Mouse (Mus musculus): ENCODE measurements around the gene Olfr284. TPM values are rescaled to one million over a fixed set of nuclear protein-coding genes. Genes with fewer than 3 reads are reported as not detected.
A peak's percentile ranks its signal among the peaks of the same experiment; 100 is the strongest.

Gene Olfr284
- not detected for total RNA-seq (2022)

- DNase-seq (ENCODE audit: low spot score): no peak
These were observed at the start of gene Olfr284 for GRCm38 (mm10) chr15:98340887-98341286. Olfr284 (minus strand) TSS chr15:98340987.

DNA sequence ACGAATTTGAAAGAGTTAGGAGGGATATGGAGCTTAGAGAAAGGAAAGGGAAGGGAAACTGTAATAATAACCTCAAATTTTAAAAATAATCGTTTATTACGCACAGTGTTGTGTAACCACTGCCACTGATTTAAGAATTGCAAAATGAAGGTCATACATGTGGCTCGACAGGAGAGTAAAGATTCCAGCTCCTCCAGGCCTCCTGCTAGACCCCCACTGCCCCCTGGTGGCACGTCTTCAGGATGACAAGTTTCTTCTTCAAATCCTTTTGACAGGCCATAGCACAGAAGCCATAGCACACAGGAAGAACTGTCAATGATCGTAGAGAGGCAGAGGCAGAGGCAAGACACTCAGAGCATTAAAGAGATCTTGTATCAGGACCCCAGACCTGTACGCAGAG lies 49.0 kb upstream of the Olfr284 start:
- DNase-seq (ENCODE audit: low spot score): peak; percentile 63

GRCm38 (mm10) chr15:98387621-98388020 lies 46.8 kb upstream of the Olfr284 start:
- no peak for DNase-seq (ENCODE audit: low spot score)

DNA sequence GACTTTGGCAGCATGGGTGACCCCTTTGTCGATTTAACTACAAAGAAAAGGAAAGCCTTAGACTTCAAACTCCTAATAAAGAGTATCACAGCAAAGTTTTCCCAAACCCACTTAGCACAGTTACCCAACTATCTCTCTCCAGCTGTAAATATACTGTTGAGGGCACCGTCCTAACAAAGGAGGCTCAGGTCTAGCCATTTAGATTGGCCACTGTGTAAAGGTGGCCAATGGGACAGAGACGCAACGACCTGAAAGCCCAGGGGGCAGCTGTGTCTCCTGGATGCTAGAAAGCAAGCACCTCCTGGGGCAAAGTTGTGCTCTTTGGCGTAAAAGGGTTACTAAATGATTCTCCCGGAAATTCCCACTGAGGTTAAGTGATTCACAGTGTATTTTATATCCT lies 40.1 kb upstream of the Olfr284 start, which contains the start of gene Olfr283:
TSS of gene Olfr283 (minus strand) at position 101 of the 400 bp plus-strand sequence.
- DNase-seq (ENCODE audit: low spot score): no peak

DNA sequence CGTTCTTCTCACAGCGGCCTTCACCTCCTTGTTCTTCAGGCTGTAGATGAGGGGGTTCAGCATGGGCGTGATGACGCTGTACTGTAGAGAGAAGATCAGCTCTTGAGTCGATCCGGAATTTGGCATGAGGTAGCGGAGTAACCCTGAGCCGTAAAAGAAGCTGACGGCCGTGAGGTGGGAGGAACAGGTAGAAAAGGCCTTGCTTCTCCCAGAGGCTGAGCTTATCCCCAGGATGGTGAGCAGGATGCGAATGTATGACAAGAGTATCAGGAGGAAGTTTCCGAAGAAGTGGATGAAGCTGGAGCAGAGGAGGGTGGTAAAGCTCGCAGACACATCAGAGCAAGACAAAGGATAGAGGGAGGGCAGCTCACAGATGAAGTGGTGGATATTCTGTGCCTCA lies 37.4 kb upstream of the Olfr284 start:
- DNase-seq (ENCODE audit: low spot score): no peak

DNA sequence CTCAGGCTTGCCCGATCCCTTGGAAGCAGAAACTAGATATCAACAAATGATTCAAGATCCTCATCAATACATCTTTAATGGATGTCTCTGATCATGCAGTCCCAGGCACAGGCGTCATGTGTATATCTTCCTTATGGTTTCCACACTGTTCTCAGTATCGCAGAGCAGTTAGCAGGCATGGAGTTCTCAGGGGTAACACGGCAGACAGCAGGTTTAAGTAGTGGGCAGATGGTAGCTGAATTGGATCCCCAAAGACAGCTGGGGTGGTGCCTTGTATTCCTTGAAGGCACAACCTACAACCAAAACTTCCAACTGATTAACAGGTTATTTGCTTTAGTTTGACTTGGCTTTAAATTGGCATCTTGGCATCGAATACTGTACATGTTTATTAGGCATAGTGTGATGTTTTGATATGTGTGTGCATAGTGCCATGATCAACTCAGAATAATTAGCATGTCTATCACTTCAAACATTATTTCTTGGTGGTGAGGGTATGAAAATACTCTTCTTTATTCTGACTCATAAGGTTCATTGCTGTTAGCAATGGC lies 23.5 kb downstream of the Olfr284 start, which contains the start of gene Olfr285:
TSS of gene Olfr285 (minus strand) at position 177 of the 548 bp plus-strand sequence.
- DNase-seq (ENCODE audit: low spot score): no peak

DNA sequence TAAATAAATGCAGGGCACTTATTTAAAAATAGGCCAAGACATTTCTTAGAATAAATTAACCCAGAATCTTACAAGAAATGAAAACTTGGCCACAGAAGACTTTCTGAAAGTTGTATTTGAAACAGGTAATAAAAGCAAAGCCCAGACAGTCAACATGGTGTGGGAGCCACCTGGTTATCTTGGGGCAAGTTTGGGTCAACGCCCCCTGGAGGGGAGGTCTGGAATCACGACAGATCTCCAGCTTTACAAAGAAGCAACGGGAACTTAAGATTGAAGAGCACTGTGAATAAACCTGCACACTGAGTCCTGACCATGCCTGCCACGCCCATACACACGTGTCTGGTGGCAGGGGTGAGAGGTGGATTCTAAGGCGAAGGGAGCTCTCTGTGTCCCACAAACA lies 25.1 kb downstream of the Olfr284 start:
- no peak for DNase-seq (ENCODE audit: low spot score)

- DNase-seq (ENCODE audit: low spot score): no peak
These were observed 44.9 kb downstream of the Olfr284 start, which contains the start of gene Zfp641 for GRCm38 (mm10) chr15:98295628-98296551. Zfp641 (minus strand) TSS chr15:98296161.

- no peak for DNase-seq (ENCODE audit: low spot score)
These were observed 47.1 kb downstream of the Olfr284 start for GRCm38 (mm10) chr15:98293651-98294050.

Other genes with a start within 250 kb of the Olfr284 start
- 1,000 to 10,000 TPM in 1 of 4 experiments, 100 to 1,000 TPM in 3; 958 to 1,060 (median 998) TPM for gene Pfkm, start 248.4 kb downstream of the Olfr284 start, total RNA-seq (2022)
- gene Senp1, start 247.2 kb downstream of the Olfr284 start, total RNA-seq (2022): 1 to 10 TPM; 8.4 to 9.5 (median 8.7) TPM
- gene Asb8, start 175.4 kb downstream of the Olfr284 start, total RNA-seq (2022): 100 to 1,000 TPM; 116 to 127 (median 119) TPM
- under 1 TPM; 0.41 to 0.84 (median 0.66) TPM for gene Ccdc184, start 173.8 kb downstream of the Olfr284 start, total RNA-seq (2022)
- not detected for gene Olfr288, start 145.4 kb downstream of the Olfr284 start, total RNA-seq (2022)
- not detected for gene Gm44579, start 120.0 kb downstream of the Olfr284 start, total RNA-seq (2022)
- not detected for gene Olfr287, start 119.9 kb downstream of the Olfr284 start, total RNA-seq (2022)
- gene Olfr286, start 106.5 kb downstream of the Olfr284 start, total RNA-seq (2022): not detected
- gene H1fnt, start 83.7 kb downstream of the Olfr284 start, total RNA-seq (2022): not detected
- 1 to 10 TPM; 5.4 to 6.8 (median 6.5) TPM for gene Zfp641, start 44.8 kb downstream of the Olfr284 start, total RNA-seq (2022)
- gene Olfr285, start 23.6 kb downstream of the Olfr284 start, total RNA-seq (2022): not detected
- not detected for gene Olfr283, start 40.0 kb upstream of the Olfr284 start, total RNA-seq (2022)
- not detected for gene Olfr282, start 90.2 kb upstream of the Olfr284 start, total RNA-seq (2022)
- not detected for gene Olfr281, start 111.6 kb upstream of the Olfr284 start, total RNA-seq (2022)
- not detected for gene OR5BS1P, start 128.9 kb upstream of the Olfr284 start, total RNA-seq (2022)
- not detected for gene Lalba, start 141.7 kb upstream of the Olfr284 start, total RNA-seq (2022)
- not detected for gene Olfr279, start 151.4 kb upstream of the Olfr284 start, total RNA-seq (2022)
- 10 to 100 TPM; 77.7 to 87.7 (median 81.1) TPM for gene Kansl2, start 193.3 kb upstream of the Olfr284 start, total RNA-seq (2022)
- 10 to 100 TPM; 26.7 to 34.8 (median 30.0) TPM for gene Ccnt1, start 229.9 kb upstream of the Olfr284 start, total RNA-seq (2022)
- gene 4930415O20Rik, start 230.0 kb upstream of the Olfr284 start, total RNA-seq (2022): 1 to 10 TPM; 1.6 to 4.2 (median 2.3) TPM

Data from heart, adult 8-10 months (tissue).